Mouse (Mus musculus): ENCODE measurements at regions not wholly inside any gene's neighbourhood (a gene's known extent, or its start where the extent isn't known, plus 50 kb on each side); places are given as distances from the start of the nearest gene placed in this dataset.

GRCm38 (mm10) chr8:35180075-35180474, 585.5 kb upstream of the Gm19410 start:
- in situ Hi-C loops (cut with MboI; ENCODE audit: unreplicated experiment in 2 of 2): no loop called here

- in situ Hi-C loops (cut with MboI; ENCODE audit: unreplicated experiment in 2 of 2): no loop called here
Measured at GRCm38 (mm10) chr8:35182141-35182540, 583.4 kb upstream of the Gm19410 start.

- in situ Hi-C loops (cut with MboI; ENCODE audit: unreplicated experiment in 2 of 2): no loop called here
Measured at GRCm38 (mm10) chr8:35183423-35183822, 582.2 kb upstream of the Gm19410 start.

GRCm38 (mm10) chr8:35185165-35185564, 580.4 kb upstream of the Gm19410 start:
- in situ Hi-C loops (cut with MboI; ENCODE audit: unreplicated experiment in 2 of 2): no loop called here

- in situ Hi-C loops (cut with MboI; ENCODE audit: unreplicated experiment in 2 of 2): no loop called here
Measured at GRCm38 (mm10) chr8:35188531-35188930, 577.1 kb upstream of the Gm19410 start.

- in situ Hi-C loops (cut with MboI; ENCODE audit: unreplicated experiment in 2 of 2): no loop called here
Measured at GRCm38 (mm10) chr8:35189695-35190094, 575.9 kb upstream of the Gm19410 start.

GRCm38 (mm10) chr8:35192515-35192914, 573.1 kb upstream of the Gm19410 start:
- in situ Hi-C loops (cut with MboI; ENCODE audit: unreplicated experiment in 2 of 2): no loop called here

- in situ Hi-C loops (cut with MboI; ENCODE audit: unreplicated experiment in 2 of 2): no loop called here
Measured at GRCm38 (mm10) chr8:35193771-35194170, 571.8 kb upstream of the Gm19410 start.

- in situ Hi-C loops (cut with MboI; ENCODE audit: unreplicated experiment in 2 of 2): no loop called here
Measured at GRCm38 (mm10) chr8:35196189-35196588, 569.4 kb upstream of the Gm19410 start.

- in situ Hi-C loops (cut with MboI; ENCODE audit: unreplicated experiment in 2 of 2): no loop called here
Measured at GRCm38 (mm10) chr8:35198766-35199165, 566.8 kb upstream of the Gm19410 start.

- in situ Hi-C loops (cut with MboI; ENCODE audit: unreplicated experiment in 2 of 2): no loop called here
Measured at GRCm38 (mm10) chr8:35201416-35201815, 564.2 kb upstream of the Gm19410 start.

- in situ Hi-C loops (cut with MboI; ENCODE audit: unreplicated experiment in 2 of 2): no loop called here
Measured at GRCm38 (mm10) chr8:35204971-35205370, 560.6 kb upstream of the Gm19410 start.

- in situ Hi-C loops (cut with MboI; ENCODE audit: unreplicated experiment in 2 of 2): no loop called here
Measured at GRCm38 (mm10) chr8:35205536-35205935, 560.1 kb upstream of the Gm19410 start.

- in situ Hi-C loops (cut with MboI; ENCODE audit: unreplicated experiment in 2 of 2): no loop called here
Measured at GRCm38 (mm10) chr8:35206271-35206670, 559.3 kb upstream of the Gm19410 start.

- in situ Hi-C loops (cut with MboI; ENCODE audit: unreplicated experiment in 2 of 2): no loop called here
Measured at GRCm38 (mm10) chr8:35208357-35208756, 557.2 kb upstream of the Gm19410 start.

- in situ Hi-C loops (cut with MboI; ENCODE audit: unreplicated experiment in 2 of 2): no loop called here
Measured at GRCm38 (mm10) chr8:35211506-35212452, 553.8 kb upstream of the Gm19410 start.

- in situ Hi-C loops (cut with MboI; ENCODE audit: unreplicated experiment in 2 of 2): no loop called here
Measured at GRCm38 (mm10) chr8:35213515-35213914, 552.1 kb upstream of the Gm19410 start.

- in situ Hi-C loops (cut with MboI; ENCODE audit: unreplicated experiment in 2 of 2): no loop called here
Measured at GRCm38 (mm10) chr8:35217604-35218003, 548.0 kb upstream of the Gm19410 start.

GRCm38 (mm10) chr8:35218327-35218726, 547.3 kb upstream of the Gm19410 start:
- in situ Hi-C loops (cut with MboI; ENCODE audit: unreplicated experiment in 2 of 2): no loop called here

- in situ Hi-C loops (cut with MboI; ENCODE audit: unreplicated experiment in 2 of 2): no loop called here
Measured at GRCm38 (mm10) chr8:35224053-35224924, 541.3 kb upstream of the Gm19410 start.

GRCm38 (mm10) chr8:35224925-35225244, 540.7 kb upstream of the Gm19410 start:
- in situ Hi-C loops (cut with MboI; ENCODE audit: unreplicated experiment in 2 of 2): no loop called here
